Comparison of ENCODE assay signal across 8 mouse cellular contexts in the genomic region with DNA sequence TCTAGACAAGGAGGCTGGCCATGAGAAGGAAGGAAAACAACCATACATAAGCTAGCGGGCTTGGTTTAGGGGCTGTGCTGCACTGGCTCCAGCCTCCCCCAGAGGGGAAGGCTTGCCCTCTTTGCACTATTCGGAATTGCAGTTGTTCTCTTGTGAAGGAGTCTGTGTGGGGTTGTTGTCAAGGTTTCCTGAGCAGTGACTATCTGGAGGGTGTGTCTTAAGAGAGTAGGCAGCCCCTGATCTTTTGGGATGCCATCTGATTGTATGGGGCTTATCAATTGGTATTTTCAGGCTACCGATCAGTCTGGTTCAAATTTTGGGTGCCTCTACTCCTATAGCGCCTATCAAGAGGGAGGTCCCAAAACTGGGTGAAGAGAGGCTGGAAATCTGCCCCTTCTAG. TPM values are rescaled to one million over a fixed set of nuclear protein-coding genes. Genes with fewer than 3 reads are reported as not detected.
A peak's percentile ranks its signal among the peaks of the same experiment; 100 is the strongest.
DNase-seq lines count a peak whose midpoint lies in the region; ATAC-seq and TF ChIP-seq lines count a peak whose summit lies in the region.

No protein-coding gene starts in this region.

- no peaks in the 10 kb centered on the region; the same call in 1 of the 2 replicates for H3K36me3 ChIP-seq in heart, adult 2 months (ENCODE audit: control insufficient read depth, insufficient read depth, low read length)
- no peaks in the 10 kb centered on the region for H3K36me3 ChIP-seq in lung, postnatal 0 days (ENCODE audit: insufficient read depth, low read length)
- H3K36me3 ChIP-seq in limb, embryonic 11.5 days (ENCODE audit: control insufficient read depth, insufficient read depth, low read length): 0 out of 2 replicates have a peak, but pooled peaks cover 2% of the 10 kb centered on the region
- no peaks in the 10 kb centered on the region for H3K36me3 ChIP-seq in stomach, embryonic 15.5 days

- H3K4me1 ChIP-seq in heart, adult 2 months (ENCODE audit: control insufficient read depth, insufficient read depth, low read length): peaks cover 42% of the 10 kb centered on the region
- peaks cover 58% of the 10 kb centered on the region for H3K4me1 ChIP-seq in lung, postnatal 0 days (ENCODE audit: insufficient read depth, low read depth, low read length)
- H3K4me1 ChIP-seq in limb, embryonic 11.5 days (ENCODE audit: control insufficient read depth, insufficient read depth, low read length): peaks cover 92% of the 10 kb centered on the region
- peaks cover 89% of the 10 kb centered on the region for H3K4me1 ChIP-seq in stomach, embryonic 15.5 days

- no peak for TF ChIP-seq EP300 in heart, adult 2 months (IDR thresholded peaks at IDR 0.05; ENCODE audit: insufficient read depth, low read depth, low read length)
- TF ChIP-seq EP300 in lung, postnatal 0 days (IDR thresholded peaks at IDR 0.05): no peak

- no peak overlapping the region; the same call in 1 of the 2 replicates for H3K4me3 ChIP-seq in heart, adult 2 months
- no peak overlapping the region for H3K4me3 ChIP-seq in lung, postnatal 0 days (ENCODE audit: low read depth, low read length)
- peak overlapping the region; percentile 20 for H3K4me3 ChIP-seq in limb, embryonic 11.5 days (ENCODE audit: low read depth, low read length)
- H3K4me3 ChIP-seq in stomach, embryonic 15.5 days (replicated peaks): peak overlapping the region; percentile 16; the same call in 1 of the 2 replicates

- H3K9me3 ChIP-seq in lung, postnatal 0 days (ENCODE audit: low read length): no peaks in the 10 kb centered on the region
- no peaks in the 10 kb centered on the region for H3K9me3 ChIP-seq in limb, embryonic 11.5 days (ENCODE audit: control insufficient read depth, low read length)
- no peaks in the 10 kb centered on the region for H3K9me3 ChIP-seq in stomach, embryonic 15.5 days

- 0 out of 2 replicates have a peak overlapping the region, but pooled peaks have one; percentile 17 for H3K4me2 ChIP-seq in lung, postnatal 0 days (replicated peaks; ENCODE audit: low read depth, low read length)
- H3K4me2 ChIP-seq in limb, embryonic 11.5 days (ENCODE audit: low read depth, severe bottlenecking): peak overlapping the region; percentile 100
- H3K4me2 ChIP-seq in stomach, embryonic 15.5 days: peak overlapping the region; percentile 45

- no peak for TF ChIP-seq POLR2A in heart, adult 2 months (IDR thresholded peaks at IDR 0.05; ENCODE audit: insufficient read depth, low read depth, low read length)

- TF ChIP-seq CTCF in heart, adult 2 months (IDR thresholded peaks at IDR 0.05): no peak
- TF ChIP-seq CTCF in lung, postnatal 0 days (IDR thresholded peaks at IDR 0.05): no peak

- H3K27ac ChIP-seq in heart, adult 2 months: peak overlapping the region; percentile 86
- peak overlapping the region; percentile 69 for H3K27ac ChIP-seq in lung, postnatal 0 days (ENCODE audit: low read length)
- peak overlapping the region; percentile 88 for H3K27ac ChIP-seq in limb, embryonic 11.5 days (replicated peaks; ENCODE audit: low read depth, low read length)
- peak overlapping the region; percentile 81 for H3K27ac ChIP-seq in stomach, embryonic 15.5 days

- no peak overlapping the region for H3K9ac ChIP-seq in heart, adult 2 months (ENCODE audit: low read depth, low read length)
- H3K9ac ChIP-seq in lung, postnatal 0 days (replicated peaks; ENCODE audit: low read depth): no peak overlapping the region
- peak overlapping the region; percentile 45; the same call in 1 of the 2 replicates for H3K9ac ChIP-seq in limb, embryonic 11.5 days (ENCODE audit: low read length)
- no peak overlapping the region; the same call in 1 of the 2 replicates for H3K9ac ChIP-seq in stomach, embryonic 15.5 days

- ATAC-seq in lung, postnatal 0 days: no peak
- no peak for ATAC-seq in limb, embryonic 11.5 days (ENCODE audit: insufficient number of reproducible peaks, low FRiP score, low TSS enrichment, low read depth)
- no peak for ATAC-seq in stomach, embryonic 15.5 days (ENCODE audit: insufficient read depth, low FRiP score, low read depth)

- H3K79me2 ChIP-seq in heart, adult 2 months (replicated peaks; ENCODE audit: control insufficient read depth, insufficient read depth, low read length): peaks cover 2% of the 10 kb centered on the region; the same call in 1 of the 2 replicates

- DNase-seq in heart, adult 2 months: no peak
- no peak for DNase-seq in heart, adult 8-10 months (ENCODE audit: low spot score)
- DNase-seq in lung, postnatal 0 days (ENCODE audit: low spot score): peak; percentile 36
- DNase-seq in lung, postnatal 4 days: no peak
- DNase-seq in limb, embryonic 11.5 days (ENCODE audit: low spot score): no peak
- no peak for DNase-seq in right cerebral cortex, postnatal 4 days
- DNase-seq in layer of hippocampus, adult 9-10 months (ENCODE audit: low spot score): no peak

- intact Hi-C loops in heart, adult 2 months (cut with DNase I): no loop called here

- H3K27me3 ChIP-seq in heart, adult 2 months (ENCODE audit: control insufficient read depth, insufficient read depth, low read length): no peaks in the 10 kb centered on the region
- no peaks in the 10 kb centered on the region for H3K27me3 ChIP-seq in lung, postnatal 0 days (replicated peaks; ENCODE audit: insufficient read depth, low read length)
- no peaks in the 10 kb centered on the region for H3K27me3 ChIP-seq in limb, embryonic 11.5 days (ENCODE audit: control insufficient read depth, insufficient read depth, low read length)
- no peaks in the 10 kb centered on the region for H3K27me3 ChIP-seq in stomach, embryonic 15.5 days (replicated peaks)

- WGBS in heart, adult 2 months: 39% methylated on average over 4 of the region's 4 CpGs
- WGBS in lung, postnatal 0 days: 39% methylated on average over 4 of the region's 4 CpGs
- WGBS in limb, embryonic 11.5 days: 12% methylated on average over 4 of the region's 4 CpGs
- WGBS in stomach, embryonic 15.5 days: 43% methylated on average over 4 of the region's 4 CpGs

RNA-seq across cellular contexts. Expression of gene Ahdc1, which starts 31.2 kb away (rescaled TPM):
- 10 to 100 TPM; 42.6 to 50.9 TPM for total RNA-seq in heart, adult 2 months (2021)
- 19.5 and 21.8 TPM in 2 replicates for polyA plus RNA-seq in heart, adult 2 months (2012; rRNA removed)
- total RNA-seq in heart, adult 8-10 months (2022): 10 to 100 TPM; 37.5 to 52.5 (median 45.0) TPM
- 3.9 and 4.4 TPM in 2 replicates for polyA plus RNA-seq in lung, postnatal 0 days (2015; fragmentation: Nextera tagmentation; extraction: Ambion mirVana)
- polyA plus RNA-seq in limb, embryonic 11.5 days (2014; fragmentation: Nextera tagmentation; extraction: Ambion mirVana): 10.2 and 10.5 TPM in 2 replicates
- polyA plus RNA-seq in stomach, embryonic 15.5 days (2015; fragmentation: Nextera tagmentation; extraction: Ambion mirVana): 8.2 and 9.3 TPM in 2 replicates

Comparison
In these comparisons a context has a peak if more than half of its experiments do, and no peak if none do; other contexts are left out.
1. H3K4me3 ChIP-seq: peak in limb, embryonic 11.5 days (single experiment) and stomach, embryonic 15.5 days (single experiment); none in heart, adult 2 months (single experiment) and lung, postnatal 0 days (single experiment).
2. H3K4me2 ChIP-seq: peak in every context shown above with its lines; median percentile 100 in limb, embryonic 11.5 days; 45 in stomach, embryonic 15.5 days; 17 in lung, postnatal 0 days.
3. Peak in every context shown above with its lines, with median percentiles within 50 percentile points of each other: H3K27ac ChIP-seq.